Mouse (Mus musculus) gastrocnemius, postnatal 14 days (tissue): Measurements from ENCODE around the gene Tcstv3. TPM values are rescaled to one million over a fixed set of nuclear protein-coding genes. Genes with fewer than 3 reads are reported as not detected.
"Not testable (repeated sequence)": the region's sequence is repeated elsewhere in the genome, so short reads cannot be mapped to it uniquely, and the experiment has no call there.

Experiments used
- DNase-seq: peaks from one replicate; pipeline ENCODE4 v3.0.0; 2021; ENCODE audit warnings: mixed read lengths
- intact Hi-C: fragments of 180-260 bp; cut with DNase I; formaldehyde crosslinking; loops from one replicate; pipeline ENCODE4 v1.15.1; 2025; ENCODE audit warnings: low total_unique reads
- long read RNA-seq, 2 experiments: library from polyadenylated mRNA; stranded (forward); transcript quantifications; one replicate each; pipeline ENCODE4 v2.0.0; 2021
- total RNA-seq, 2 experiments: library from RNA; stranded (reverse); gene quantifications; 2 replicates each; pipeline ENCODE4 v1.2.3; 2021

Gene Tcstv3
- total RNA-seq = not detected
- long read RNA-seq, experiment 1 = 0 reads
- long read RNA-seq, experiment 2 = 0 reads

GRCm38 (mm10) chr13:120316578-120316977 lies at the start of gene Tcstv3:
Gene Tcstv3 (plus strand): TSS chr13:120316878.
- DNase-seq, intact Hi-C loops: not testable (repeated sequence)

GRCm38 (mm10) chr13:120277837-120278236 lies 38.8 kb upstream of the Tcstv3 start:
- intact Hi-C loops, DNase-seq: not testable (repeated sequence)

- no peak for DNase-seq
- intact Hi-C loops = no loop called here
Measured at GRCm38 (mm10) chr13:120278784-120279183, 37.9 kb upstream of the Tcstv3 start.

GRCm38 (mm10) chr13:120299324-120299894 lies 17.3 kb upstream of the Tcstv3 start:
- DNase-seq = no peak
- intact Hi-C loops = no loop called here

- intact Hi-C loops = no loop called here
- DNase-seq = no peak
Measured at GRCm38 (mm10) chr13:120299991-120300442, 16.7 kb upstream of the Tcstv3 start, which contains the start of gene BC147527. Gene BC147527 (plus strand): TSS chr13:120300392.

GRCm38 (mm10) chr13:120300853-120301252 lies 15.8 kb upstream of the Tcstv3 start:
- no peak for DNase-seq
- intact Hi-C loops = no loop called here

- no peak for DNase-seq
- intact Hi-C loops = no loop called here
Measured at GRCm38 (mm10) chr13:120310749-120311148, 5.9 kb upstream of the Tcstv3 start.

GRCm38 (mm10) chr13:120313584-120313983 lies 3.1 kb upstream of the Tcstv3 start:
- no peak for DNase-seq
- intact Hi-C loops = no loop called here

- intact Hi-C loops = no loop called here
Measured at GRCm38 (mm10) chr13:120320183-120320582, 3.5 kb downstream of the Tcstv3 start.

GRCm38 (mm10) chr13:120320721-120321120 lies 4.0 kb downstream of the Tcstv3 start:
- intact Hi-C loops = no loop called here
- no peak for DNase-seq

More at GRCm38 (mm10) chr13:120320183-120320582, 3.5 kb downstream of the Tcstv3 start:
- no peak for DNase-seq

Other genes starting within 250 kb of the Tcstv3 start
- not detected for gene Gm20767, start 176.6 kb upstream of the Tcstv3 start, total RNA-seq
- gene Gm21818, start 144.4 kb upstream of the Tcstv3 start, total RNA-seq = not detected
- gene Gm21762, start 100.9 kb upstream of the Tcstv3 start, total RNA-seq = not detected
- not detected for gene Gm21731, start 77.8 kb upstream of the Tcstv3 start, total RNA-seq
- not detected for gene AF067061, start 53.8 kb upstream of the Tcstv3 start, total RNA-seq
- not detected for gene BC147527, start 16.5 kb upstream of the Tcstv3 start, total RNA-seq